Mouse (Mus musculus) midbrain, embryonic 16.5 days (tissue): Measurements from ENCODE around the gene Fbxo33. TPM values are rescaled to one million over a fixed set of nuclear protein-coding genes. Genes with fewer than 3 reads are reported as not detected.

Experiments
- ATAC-seq: fragments of 200-750 bp; cut with Nextera tagmentation; 2 replicates; pipeline ENCODE4 v1.8.0; 2017; ENCODE audit warnings: moderate TSS enrichment
- H3K27ac ChIP-seq: fragments of 300-500 bp; sonication (generic); 2 replicates; pipeline ENCODE4 v1.5.1; 2014; ENCODE audit warnings: mild to moderate bottlenecking, low read length, mixed read lengths
- H3K27me3 ChIP-seq: fragments of 300-500 bp; sonication (generic); 2 replicates; pipeline ENCODE4 v1.6.1; 2014; ENCODE audit warnings: low read depth, low read length, mixed read lengths; ENCODE audit not compliant: control insufficient read depth, insufficient read depth
- H3K36me3 ChIP-seq: fragments of 300-500 bp; sonication (generic); 2 replicates; pipeline ENCODE4 v1.6.1; 2014; ENCODE audit warnings: mild to moderate bottlenecking, low read length, moderate library complexity, mixed read lengths; ENCODE audit not compliant: control insufficient read depth, insufficient read depth
- H3K4me1 ChIP-seq: fragments of 300-500 bp; sonication (generic); 2 replicates; pipeline ENCODE4 v1.6.1; 2014; ENCODE audit warnings: mild to moderate bottlenecking, low read length, mixed read lengths; ENCODE audit not compliant: control insufficient read depth, insufficient read depth
- H3K4me2 ChIP-seq: fragments of 300-500 bp; sonication (generic); 2 replicates; pipeline ENCODE4 v1.6.1; 2014; ENCODE audit warnings: mild to moderate bottlenecking, low read length, mixed read lengths
- H3K4me3 ChIP-seq: fragments of 300-500 bp; sonication (generic); 2 replicates; pipeline ENCODE4 v1.5.1; 2014; ENCODE audit warnings: low read depth, mild to moderate bottlenecking, low read length, moderate library complexity, mixed read lengths
- H3K9ac ChIP-seq: fragments of 300-500 bp; sonication (generic); 2 replicates; pipeline ENCODE4 v1.6.1; 2014; ENCODE audit warnings: low read depth, low read length, mixed read lengths
- H3K9me3 ChIP-seq: fragments of 300-500 bp; sonication (generic); replicated peaks from 2 replicates; pipeline ENCODE4 v1.6.1; 2014; ENCODE audit warnings: mild to moderate bottlenecking, low read length, mixed read lengths; ENCODE audit not compliant: control insufficient read depth, poor library complexity, severe bottlenecking
- WGBS: fragments of 180-500 bp; shearing (Covaris S2); extraction: QIAGEN DNeasy Blood & Tissue Kit; methylation state at CpG from one replicate; pipeline ENCODE4 v1.1.7; 2014; 5-methylcytosine and 5-hydroxymethylcytosine counted together
- polyA plus RNA-seq: library from polyadenylated mRNA; unstranded; fragments of >200 nt; fragmentation: Nextera tagmentation; extraction: Ambion mirVana; gene quantifications from 2 replicates; pipeline ENCODE4 v1.2.1, GENCODE M21; 2015

The Fbxo33 gene
- polyA plus RNA-seq, 1 experiment from 2014 or later = 6.9 TPM

- H3K9ac ChIP-seq = no peak overlapping the region
- H3K27ac ChIP-seq = no peak overlapping the region
- H3K9me3 ChIP-seq = no peaks in the 10 kb centered on the region
- H3K36me3 ChIP-seq = peaks cover 2% of the 10 kb centered on the region
- no peaks in the 10 kb centered on the region for H3K27me3 ChIP-seq
- H3K4me3 ChIP-seq = no peak overlapping the region
- WGBS = 91% methylated on average over 4 of the region's 4 CpGs
- ATAC-seq = no peak
- H3K4me1 ChIP-seq = no peaks in the 10 kb centered on the region
- no peak overlapping the region for H3K4me2 ChIP-seq
Observed at GRCm38 (mm10) chr12:59206208-59206999, 13.1 kb downstream of the Fbxo33 start.

- H3K27ac ChIP-seq = no peak overlapping the region
- H3K4me2 ChIP-seq = no peak overlapping the region
- peaks cover 2% of the 10 kb centered on the region for H3K36me3 ChIP-seq
- H3K9ac ChIP-seq = no peak overlapping the region
- H3K4me3 ChIP-seq = no peak overlapping the region
- WGBS = 97% methylated on average over 6 of the region's 6 CpGs
- H3K4me1 ChIP-seq = no peaks in the 10 kb centered on the region
- no peaks in the 10 kb centered on the region for H3K9me3 ChIP-seq
- ATAC-seq = no peak
- no peaks in the 10 kb centered on the region for H3K27me3 ChIP-seq
Observed at GRCm38 (mm10) chr12:59205571-59205970, 14.0 kb downstream of the Fbxo33 start.

GRCm38 (mm10) chr12:59199361-59199760 lies 20.2 kb downstream of the Fbxo33 start:
- no peak overlapping the region for H3K4me3 ChIP-seq
- no peak overlapping the region for H3K4me2 ChIP-seq
- no peak for ATAC-seq
- H3K9ac ChIP-seq = no peak overlapping the region
- 98% methylated on average over 2 of the region's 2 CpGs for WGBS
- no peaks in the 10 kb centered on the region for H3K27me3 ChIP-seq
- peaks cover 17% of the 10 kb centered on the region for H3K36me3 ChIP-seq
- H3K4me1 ChIP-seq = no peaks in the 10 kb centered on the region
- H3K9me3 ChIP-seq = 0 out of 2 replicates have a peak, but pooled peaks cover 2% of the 10 kb centered on the region
- no peak overlapping the region for H3K27ac ChIP-seq

GRCm38 (mm10) chr12:59198750-59199149 lies 20.8 kb downstream of the Fbxo33 start:
- Histone ChIP-seq H3K9me3 (0 out of 2 replicates have a peak, but pooled peaks cover 2% of the 10 kb centered on the region), H3K36me3 (peaks cover 14% of the 10 kb centered on the region)

GRCm38 (mm10) chr12:59195941-59196340 lies 23.6 kb downstream of the Fbxo33 start:
- Histone ChIP-seq H3K4me1 (no peaks in the 10 kb centered on the region), H3K9ac (no peak overlapping the region), H3K27ac (no peak overlapping the region), H3K4me3 (no peak overlapping the region), H3K36me3 (peaks cover 14% of the 10 kb centered on the region), H3K9me3 (0 out of 2 replicates have a peak, but pooled peaks cover 2% of the 10 kb centered on the region), H3K4me2 (no peak overlapping the region), H3K27me3 (no peaks in the 10 kb centered on the region)
- WGBS = 89% methylated on average over 4 of the region's 4 CpGs
- ATAC-seq = no peak

More at GRCm38 (mm10) chr12:59198750-59199149, 20.8 kb downstream of the Fbxo33 start:
- H3K27ac ChIP-seq = no peak overlapping the region
- no peaks in the 10 kb centered on the region for H3K4me1 ChIP-seq
- no peaks in the 10 kb centered on the region for H3K27me3 ChIP-seq
- H3K9ac ChIP-seq = no peak overlapping the region
- no peak for ATAC-seq
- no peak overlapping the region for H3K4me2 ChIP-seq
- WGBS = 84% methylated on average over 4 of the region's 4 CpGs
- H3K4me3 ChIP-seq = no peak overlapping the region

GRCm38 (mm10) chr12:59195065-59195464 lies 24.5 kb downstream of the Fbxo33 start:
- 95% methylated on average over 4 of the region's 4 CpGs for WGBS
- no peaks in the 10 kb centered on the region for H3K27me3 ChIP-seq
- no peaks in the 10 kb centered on the region for H3K4me1 ChIP-seq
- no peak overlapping the region for H3K4me2 ChIP-seq
- peaks cover 16% of the 10 kb centered on the region for H3K36me3 ChIP-seq
- H3K9me3 ChIP-seq = 0 out of 2 replicates have a peak, but pooled peaks cover 2% of the 10 kb centered on the region
- ATAC-seq = no peak
- H3K4me3 ChIP-seq = no peak overlapping the region
- H3K27ac ChIP-seq = no peak overlapping the region
- H3K9ac ChIP-seq = no peak overlapping the region

GRCm38 (mm10) chr12:59194341-59195003 lies 25.1 kb downstream of the Fbxo33 start:
- 0 out of 2 replicates have a peak, but pooled peaks cover 2% of the 10 kb centered on the region for H3K9me3 ChIP-seq
- no peaks in the 10 kb centered on the region for H3K27me3 ChIP-seq
- ATAC-seq = no peak
- no peak overlapping the region for H3K9ac ChIP-seq
- no peak overlapping the region for H3K4me3 ChIP-seq
- 88% methylated on average over 9 of the region's 9 CpGs for WGBS
- H3K36me3 ChIP-seq = peaks cover 14% of the 10 kb centered on the region
- no peak overlapping the region for H3K27ac ChIP-seq
- H3K4me1 ChIP-seq = no peaks in the 10 kb centered on the region
- H3K4me2 ChIP-seq = no peak overlapping the region

- Histone ChIP-seq H3K4me2 (no peak overlapping the region), H3K36me3 (peaks cover 12% of the 10 kb centered on the region; the same call in 1 of the 2 replicates), H3K9ac (no peak overlapping the region), H3K9me3 (no peaks in the 10 kb centered on the region), H3K4me3 (no peak overlapping the region), H3K27me3 (no peaks in the 10 kb centered on the region), H3K27ac (no peak overlapping the region), H3K4me1 (no peaks in the 10 kb centered on the region)
- ATAC-seq = no peak
- 88% methylated on average over 3 of the region's 3 CpGs for WGBS
Observed at GRCm38 (mm10) chr12:59193637-59194036, 25.9 kb downstream of the Fbxo33 start.

GRCm38 (mm10) chr12:59188086-59188682 lies 31.3 kb downstream of the Fbxo33 start:
- no peaks in the 10 kb centered on the region for H3K27me3 ChIP-seq
- H3K27ac ChIP-seq = no peak overlapping the region
- no peak for ATAC-seq
- no peaks in the 10 kb centered on the region for H3K9me3 ChIP-seq
- no peak overlapping the region for H3K4me3 ChIP-seq
- H3K9ac ChIP-seq = no peak overlapping the region
- H3K4me1 ChIP-seq = no peaks in the 10 kb centered on the region
- peaks cover 25% of the 10 kb centered on the region for H3K36me3 ChIP-seq
- 94% methylated on average over 12 of the region's 12 CpGs for WGBS
- no peak overlapping the region for H3K4me2 ChIP-seq
